Mouse (Mus musculus): ENCODE results near the gene Arrdc1.
A peak's percentile ranks its signal among the peaks of the same experiment; 100 is the strongest.

GRCm38 (mm10) chr2:24918930-24919838, 15.9 kb downstream of the Arrdc1 start, which contains the start of gene Ehmt1:
- TF ChIP-seq CTCF (IDR thresholded peaks at IDR 0.05; ENCODE audit: borderline replicate concordance, insufficient read depth, low read length) (no peak), POLR2A (IDR thresholded peaks at IDR 0.05; ENCODE audit: low read depth, low read length) (peak; percentile 88)

Measured in embryonic fibroblast, embryonic 13.5 days (primary cell).